In the genomic region with DNA sequence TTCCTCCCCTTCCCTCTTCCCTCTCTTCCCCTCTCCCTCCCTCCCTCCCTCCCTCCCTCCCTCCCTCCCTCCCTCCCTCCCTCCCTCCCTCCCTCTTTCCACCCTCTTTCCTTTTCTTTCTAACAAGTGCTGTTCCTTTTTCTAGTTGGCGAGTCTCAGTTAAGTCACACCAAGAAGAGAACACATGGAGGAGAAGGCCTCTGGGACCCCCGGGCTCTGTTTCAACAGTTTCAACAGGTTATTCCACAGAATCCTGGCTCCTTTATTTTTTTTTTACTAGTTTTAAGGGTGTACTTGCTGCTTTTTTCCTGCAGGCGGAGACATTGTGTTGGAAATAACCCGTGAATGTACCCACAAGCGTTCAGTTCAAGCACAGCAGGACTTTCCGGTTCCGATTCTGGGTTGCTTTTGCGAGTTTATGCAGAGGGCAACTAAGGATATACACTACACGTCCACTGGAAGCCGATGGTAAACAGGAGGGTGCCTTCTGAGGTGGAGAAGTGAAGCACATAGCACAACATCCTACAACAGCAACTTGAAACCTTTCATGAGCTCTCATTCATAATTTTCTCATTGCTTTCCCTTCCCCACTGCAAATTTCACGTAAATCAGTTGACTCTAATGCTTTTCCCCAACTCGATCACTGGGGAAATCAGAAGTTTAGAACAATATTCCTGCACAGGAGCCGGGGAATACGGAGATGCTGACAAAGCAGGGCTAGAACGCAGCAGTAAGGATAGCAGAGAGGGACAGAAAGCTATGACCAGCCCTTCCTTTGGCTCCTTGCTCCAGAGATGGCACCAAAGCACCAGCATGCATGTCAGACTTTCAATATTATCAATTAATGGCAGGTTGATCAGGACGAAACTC, we compare ENCODE assay signal across 8 mouse cellular contexts. TPM values are rescaled to one million over a fixed set of nuclear protein-coding genes. Genes with fewer than 3 reads are reported as not detected.
DNase-seq lines count a peak whose midpoint lies in the region; ATAC-seq lines count a peak whose summit lies in the region.

No protein-coding gene starts in this region.

- DNase-seq in ZHBTc4 (ENCODE audit: low read depth, low spot score) = peak; percentile 75
- peak; percentile 46 to 62 for DNase-seq in cerebellum, postnatal 36 days
- peak; percentile 30 for DNase-seq in gastrocnemius, postnatal 10 days
- DNase-seq in induced T-regulatory cell, adult 2 months (ENCODE audit: low read depth) = peak; percentile 88
- DNase-seq in left cerebral cortex, adult 8-10 months (ENCODE audit: low spot score in 2 of 2) = peak; percentile 47 to 59
- peak; percentile 75 to 76 for DNase-seq in right cerebral cortex, postnatal 10 days (ENCODE audit: low spot score in 2 of 2)
- peak; percentile 52 for DNase-seq in yolk sac, embryonic 10.5 days (ENCODE audit: low spot score)

- peak; percentile 88 for ATAC-seq in megakaryocyte, adult 5-6 weeks (ENCODE audit: poor library complexity, severe bottlenecking)

RNA-seq across cellular contexts. Expression of gene Dtx4, which starts 16.7 kb away (rescaled TPM):
- total RNA-seq in gastrocnemius, postnatal 10 days (2021) = 10 to 100 TPM; 20.3 to 23.2 TPM
- 10 to 100 TPM; 33.0 to 35.3 (median 34.1) TPM for total RNA-seq in left cerebral cortex, adult 8-10 months (2022)
- 7.3 and 9.9 TPM in 2 replicates for total RNA-seq in megakaryocyte, adult 5-6 weeks (2015)
- 8.3 and 9.0 TPM in 2 replicates for total RNA-seq in megakaryocyte, adult 5-6 weeks (2017)

RNA-seq across cellular contexts. Expression of gene Fam111a, which starts 27.6 kb away (rescaled TPM):
- total RNA-seq in gastrocnemius, postnatal 10 days (2021) = 10 to 100 TPM in 1 of 2 experiments, 1 to 10 TPM in 1; 7.3 to 11.2 TPM
- 1 to 10 TPM; 1.3 to 3.1 (median 1.8) TPM for total RNA-seq in left cerebral cortex, adult 8-10 months (2022)
- 308 and 344 TPM in 2 replicates for total RNA-seq in megakaryocyte, adult 5-6 weeks (2015)
- total RNA-seq in megakaryocyte, adult 5-6 weeks (2017) = 409 TPM in 2 replicates

RNA-seq across cellular contexts. Expression of gene Mpeg1, which starts 57.3 kb away (rescaled TPM):
- 1 to 10 TPM; 2.0 to 4.1 TPM for total RNA-seq in gastrocnemius, postnatal 10 days (2021)
- 10 to 100 TPM in 2 of 4 experiments, 1 to 10 TPM in 2; 9.2 to 86.4 (median 32.6) TPM for total RNA-seq in left cerebral cortex, adult 8-10 months (2022)
- total RNA-seq in megakaryocyte, adult 5-6 weeks (2015) = 1,084 and 1,137 TPM in 2 replicates
- total RNA-seq in megakaryocyte, adult 5-6 weeks (2017) = 543 and 663 TPM in 2 replicates

Comparison
In these comparisons a context has a peak if more than half of its experiments do, and no peak if none do; other contexts are left out.
1. Peak in every context shown above with its lines: DNase-seq and ATAC-seq.
2. DNase-seq: peak in every context shown above with its lines; median percentile 88 in induced T-regulatory cell, adult 2 months; 76 in right cerebral cortex, postnatal 10 days; 75 in ZHBTc4; 54 in cerebellum, postnatal 36 days; 53 in left cerebral cortex, adult 8-10 months; 52 in yolk sac, embryonic 10.5 days; 30 in gastrocnemius, postnatal 10 days.
3. RNA of gene Fam111a, which starts 27.6 kb away (total RNA-seq): 308 to 409 TPM in megakaryocyte, adult 5-6 weeks; 7.3 to 11.2 TPM in gastrocnemius, postnatal 10 days and 1.3 to 3.1 TPM in left cerebral cortex, adult 8-10 months; every median in the first group is over 10 times any median in the second.
4. RNA of gene Mpeg1, which starts 57.3 kb away (total RNA-seq): 543 to 1,137 TPM in megakaryocyte, adult 5-6 weeks; 9.2 to 86.4 TPM in left cerebral cortex, adult 8-10 months and 2.0 to 4.1 TPM in gastrocnemius, postnatal 10 days; every median in the first group is over 4 times any median in the second.